Mouse (Mus musculus) liver, postnatal 0 days (tissue): ENCODE results near the gene Habp2.

Experiments used
- CTCF ChIP-seq: sonication (generic); IDR thresholded peaks from 2 replicates; pipeline ENCODE4 v1.5.1; 2016; ENCODE audit warnings: antibody characterized with exemption, low read depth
- EP300 ChIP-seq: IDR thresholded peaks from 2 replicates; pipeline ENCODE4 v1.6.1; 2016; ENCODE audit warnings: antibody characterized with exemption, low read depth, mild to moderate bottlenecking

DNA sequence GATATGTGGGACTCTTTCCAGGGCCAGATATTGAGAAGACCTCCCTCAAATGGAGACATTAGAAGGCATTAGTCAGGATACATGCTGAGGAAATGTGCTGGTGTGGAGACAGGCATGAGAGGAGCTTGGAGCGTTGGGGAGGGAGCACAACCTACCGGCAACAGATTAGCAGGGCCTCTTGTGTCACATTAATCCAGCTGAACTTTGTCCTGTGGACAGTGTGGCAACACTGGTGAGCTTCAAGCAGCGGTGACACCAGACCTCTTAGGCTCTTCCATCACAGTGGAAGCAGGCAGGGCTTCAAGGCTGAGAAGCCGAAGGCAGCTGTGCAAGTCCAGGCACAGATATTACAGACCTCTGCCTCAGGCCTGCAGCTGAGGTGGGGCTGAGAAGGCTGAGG is 9.0 kb upstream of the Habp2 start:
- TF ChIP-seq CTCF (no peak; the same call in 1 of the 2 replicates), EP300 (no peak)
